Mouse (Mus musculus) liver, postnatal 0 days (tissue): ENCODE results near the gene B4galt3.

ENCODE experiments used
- CTCF ChIP-seq: sonication (generic); IDR thresholded peaks from 2 replicates; pipeline ENCODE4 v1.5.1; 2016; ENCODE audit warnings: antibody characterized with exemption, low read depth
- EP300 ChIP-seq: IDR thresholded peaks from 2 replicates; pipeline ENCODE4 v1.6.1; 2016; ENCODE audit warnings: antibody characterized with exemption, low read depth, mild to moderate bottlenecking

GRCm38 (mm10) chr1:171284491-171284890 lies 14.4 kb downstream of the B4galt3 start:
- TF ChIP-seq CTCF = no peak
- TF ChIP-seq EP300 = no peak
